Mouse (Mus musculus): Measurements from ENCODE around the gene Pard6a.

DNA sequence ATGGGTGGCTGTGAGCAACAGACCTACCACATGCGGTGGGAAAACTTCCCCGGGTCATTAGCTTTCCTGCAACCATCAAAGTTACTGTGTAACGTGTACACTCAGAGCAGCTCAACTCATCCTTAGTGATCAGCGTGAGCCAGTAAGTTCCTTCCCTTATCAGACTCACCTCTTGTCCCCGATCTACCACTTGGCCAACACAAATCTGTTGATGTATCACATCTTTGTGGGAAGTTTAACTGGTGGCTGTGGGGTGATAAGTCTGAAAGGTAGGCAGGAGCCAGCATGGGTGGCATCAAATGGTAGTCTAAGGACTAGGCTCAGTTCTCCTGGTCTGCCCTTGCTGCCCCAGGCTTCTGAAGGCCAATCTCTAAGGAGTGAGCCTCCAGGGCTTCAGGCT is 31.2 kb downstream of the Pard6a start:
- no peak for TF ChIP-seq CTCF (IDR thresholded peaks at IDR 0.05; ENCODE audit: low read depth)
- no peak for TF ChIP-seq EP300 (IDR thresholded peaks at IDR 0.05; ENCODE audit: low read depth)

Measured in heart, postnatal 0 days (tissue).